Mouse (Mus musculus): ENCODE results near the gene Snx12. TPM values are rescaled to one million over a fixed set of nuclear protein-coding genes. Genes with fewer than 3 reads are reported as not detected.
"Not testable (repeated sequence)": the region's sequence is repeated elsewhere in the genome, so short reads cannot be mapped to it uniquely, and the experiment has no call there.

Gene Snx12
- polyA plus RNA-seq, 1 experiment from 2014 or later = 49.2 TPM

GRCm38 (mm10) chrX:101131001-101131400 lies 91.4 kb downstream of the Snx12 start:
- no peak overlapping the region for H3K9ac ChIP-seq
- H3K4me2 ChIP-seq = no peak overlapping the region
- no peaks in the 10 kb centered on the region for H3K27me3 ChIP-seq
- no peak overlapping the region for H3K27ac ChIP-seq
- no peaks in the 10 kb centered on the region for H3K36me3 ChIP-seq
- H3K9me3 ChIP-seq = no peaks in the 10 kb centered on the region
- H3K4me3 ChIP-seq = no peak overlapping the region
- H3K4me1 ChIP-seq = 0 out of 2 replicates have a peak, but pooled peaks cover 7% of the 10 kb centered on the region
- 28% methylated on average over 7 of the region's 7 CpGs for WGBS
- no peak for ATAC-seq (ENCODE audit: borderline replicate concordance, extremely low read depth, low FRiP score, low TSS enrichment)

GRCm38 (mm10) chrX:101128559-101128958 lies 93.8 kb downstream of the Snx12 start:
- no peaks in the 10 kb centered on the region for H3K27me3 ChIP-seq
- no peak overlapping the region for H3K27ac ChIP-seq
- no peaks in the 10 kb centered on the region for H3K9me3 ChIP-seq
- no peaks in the 10 kb centered on the region for H3K36me3 ChIP-seq
- no peak for ATAC-seq (ENCODE audit: borderline replicate concordance, extremely low read depth, low FRiP score, low TSS enrichment)
- H3K9ac ChIP-seq = no peak overlapping the region
- no peak overlapping the region for H3K4me3 ChIP-seq
- 0 out of 2 replicates have a peak, but pooled peaks cover 7% of the 10 kb centered on the region for H3K4me1 ChIP-seq
- WGBS = 68% methylated on average over 2 of the region's 2 CpGs
- no peak overlapping the region for H3K4me2 ChIP-seq

- no peak for ATAC-seq (ENCODE audit: borderline replicate concordance, extremely low read depth, low FRiP score, low TSS enrichment)
- WGBS = 25% methylated on average over 2 of the region's 2 CpGs
- H3K9ac ChIP-seq = no peak overlapping the region
- no peak overlapping the region for H3K4me3 ChIP-seq
- H3K27me3 ChIP-seq = no peaks in the 10 kb centered on the region
- no peak overlapping the region for H3K27ac ChIP-seq
- H3K4me1 ChIP-seq = 0 out of 2 replicates have a peak, but pooled peaks cover 7% of the 10 kb centered on the region
- H3K36me3 ChIP-seq = no peaks in the 10 kb centered on the region
- no peaks in the 10 kb centered on the region for H3K9me3 ChIP-seq
- no peak overlapping the region for H3K4me2 ChIP-seq
These were observed 95.4 kb downstream of the Snx12 start for GRCm38 (mm10) chrX:101126977-101127376.

GRCm38 (mm10) chrX:101126474-101126955 lies 95.8 kb downstream of the Snx12 start:
- H3K27me3 ChIP-seq = no peaks in the 10 kb centered on the region
- H3K9ac ChIP-seq = no peak overlapping the region
- no peak overlapping the region for H3K4me2 ChIP-seq
- no peaks in the 10 kb centered on the region for H3K9me3 ChIP-seq
- no peak overlapping the region for H3K27ac ChIP-seq
- 50% methylated on average over 7 of the region's 7 CpGs for WGBS
- H3K36me3 ChIP-seq = no peaks in the 10 kb centered on the region
- peak; percentile 42; the same call in 1 of the 2 replicates for ATAC-seq (ENCODE audit: borderline replicate concordance, extremely low read depth, low FRiP score, low TSS enrichment)
- 0 out of 2 replicates have a peak, but pooled peaks cover 7% of the 10 kb centered on the region for H3K4me1 ChIP-seq
- H3K4me3 ChIP-seq = no peak overlapping the region

DNA sequence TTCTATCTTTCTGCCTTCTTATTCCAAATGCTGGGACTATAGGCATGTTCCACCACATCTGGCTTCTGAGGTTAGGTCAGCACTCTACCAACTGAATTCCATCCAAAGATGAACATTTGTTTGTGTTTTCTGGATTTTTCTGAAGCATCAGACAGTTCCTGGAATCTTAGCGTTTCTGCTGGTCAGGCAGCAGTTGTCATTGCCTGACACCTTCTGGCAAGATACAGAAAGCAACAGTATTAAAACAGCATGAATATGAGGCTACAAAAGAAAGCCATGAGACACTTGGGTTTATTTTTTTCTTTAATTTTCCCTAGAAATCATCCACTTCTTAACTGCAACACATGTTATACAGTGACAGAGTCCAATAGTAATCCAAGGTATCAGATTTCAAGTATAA lies 101.8 kb downstream of the Snx12 start:
- H3K36me3 ChIP-seq = no peaks in the 10 kb centered on the region
- H3K4me2 ChIP-seq = no peak overlapping the region
- no peak overlapping the region for H3K27ac ChIP-seq
- no peak for ATAC-seq (ENCODE audit: borderline replicate concordance, extremely low read depth, low FRiP score, low TSS enrichment)
- WGBS = 22% methylated on average over 1 of the region's 1 CpGs
- no peaks in the 10 kb centered on the region for H3K27me3 ChIP-seq
- H3K9ac ChIP-seq = no peak overlapping the region
- no peak overlapping the region for H3K4me3 ChIP-seq
- no peaks in the 10 kb centered on the region for H3K4me1 ChIP-seq
- no peaks in the 10 kb centered on the region for H3K9me3 ChIP-seq

- no peak within 1 kb of the TSS for H3K9ac ChIP-seq
- no peaks in the 10 kb centered on the region for H3K4me1 ChIP-seq
- no peak for ATAC-seq (ENCODE audit: borderline replicate concordance, extremely low read depth, low FRiP score, low TSS enrichment)
- H3K36me3 ChIP-seq = no peaks in the 10 kb centered on the region
- WGBS = 32% methylated on average over 11 of the region's 11 CpGs
- H3K9me3 ChIP-seq = no peaks in the 10 kb centered on the region
- H3K4me2 ChIP-seq = peak within 1 kb of the TSS; percentile 49
- H3K27me3 ChIP-seq = peaks cover 13% of the 10 kb centered on the region
- no peak within 1 kb of the TSS for H3K27ac ChIP-seq
- H3K4me3 ChIP-seq = peak within 1 kb of the TSS; percentile 15; the same call in 1 of the 2 replicates
These were observed 136.4 kb downstream of the Snx12 start, which contains the start of gene Slc7a3 for GRCm38 (mm10) chrX:101085920-101086319. Gene Slc7a3 (minus strand): TSS chrX:101086020.

DNA sequence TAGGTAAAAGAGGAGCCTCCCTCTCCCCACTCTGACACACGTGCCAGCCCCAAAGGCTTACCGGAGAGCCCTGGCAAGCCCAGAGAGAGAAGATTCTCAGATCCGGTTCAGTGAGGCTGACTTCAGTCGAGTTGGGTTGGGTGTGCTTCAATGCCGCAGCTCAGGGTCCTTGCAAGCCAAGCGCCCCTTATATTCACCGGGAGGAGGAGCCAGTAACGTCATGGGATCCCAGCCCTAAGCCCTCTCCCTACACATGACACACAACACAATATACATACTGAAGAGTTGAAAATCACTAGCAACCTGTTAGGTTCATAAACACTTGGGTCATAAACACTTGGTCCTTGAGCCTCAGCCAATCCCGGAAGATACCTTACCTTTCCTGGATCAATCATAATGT lies 137.2 kb downstream of the Snx12 start:
- WGBS = 20% methylated on average over 9 of the region's 9 CpGs
- Histone ChIP-seq H3K4me3 (peak overlapping the region; percentile 15; the same call in 1 of the 2 replicates), H3K4me2 (peak overlapping the region; percentile 49), H3K27me3 (peaks cover 13% of the 10 kb centered on the region)
- not testable (repeated sequence) for H3K9me3 ChIP-seq; H3K36me3 ChIP-seq; H3K4me1 ChIP-seq; H3K27ac ChIP-seq; ATAC-seq (ENCODE audit: borderline replicate concordance, extremely low read depth, low FRiP score, low TSS enrichment); H3K9ac ChIP-seq

DNA sequence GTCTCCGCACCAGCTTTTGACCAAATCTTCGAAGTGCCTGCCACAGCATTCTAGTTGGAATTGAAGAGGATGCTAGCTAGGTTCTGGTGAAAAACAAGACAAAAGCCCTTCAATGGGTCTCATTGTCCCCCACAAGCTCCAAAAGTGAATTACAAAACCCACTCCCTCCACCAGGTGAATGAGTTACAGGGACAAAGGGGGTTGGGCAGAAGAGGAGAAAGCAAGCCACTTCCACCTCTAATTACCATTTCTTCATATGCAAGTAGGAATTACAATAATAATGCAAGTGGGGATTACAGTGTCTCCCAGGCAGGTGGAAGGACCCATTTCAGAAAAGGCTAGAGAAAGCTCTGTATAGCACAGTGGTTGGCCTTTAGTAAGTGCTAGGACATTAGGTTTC lies 138.2 kb downstream of the Snx12 start:
- Histone ChIP-seq H3K36me3 (no peaks in the 10 kb centered on the region), H3K9ac (no peak overlapping the region), H3K4me2 (no peak overlapping the region), H3K9me3 (no peaks in the 10 kb centered on the region), H3K27me3 (peaks cover 13% of the 10 kb centered on the region), H3K4me3 (no peak overlapping the region), H3K27ac (no peak overlapping the region), H3K4me1 (no peaks in the 10 kb centered on the region)
- no peak for ATAC-seq (ENCODE audit: borderline replicate concordance, extremely low read depth, low FRiP score, low TSS enrichment)
- 72% methylated on average over 2 of the region's 2 CpGs for WGBS

DNA sequence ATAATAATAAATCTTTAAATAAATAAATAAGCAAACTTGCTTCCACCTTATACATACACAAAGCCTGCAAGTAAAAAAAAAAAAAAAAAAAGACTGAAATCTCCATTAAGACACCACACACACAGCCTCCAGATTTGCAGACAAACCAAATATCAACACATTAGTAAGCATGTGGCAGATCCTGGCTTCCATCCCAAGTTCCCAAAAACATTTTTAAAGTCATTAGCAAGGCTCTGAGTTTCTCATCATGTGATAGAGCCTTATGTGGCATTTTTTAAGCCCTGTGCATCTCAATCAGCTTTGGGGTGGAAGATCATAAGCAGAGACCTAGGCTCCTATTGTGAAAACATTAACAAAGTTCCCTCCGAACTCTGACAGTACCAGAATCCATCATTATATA lies 157.1 kb downstream of the Snx12 start:
- Histone ChIP-seq H3K27me3 (no peaks in the 10 kb centered on the region), H3K9me3 (no peaks in the 10 kb centered on the region), H3K4me3 (no peak overlapping the region), H3K27ac (no peak overlapping the region), H3K9ac (no peak overlapping the region), H3K4me2 (no peak overlapping the region), H3K4me1 (no peaks in the 10 kb centered on the region), H3K36me3 (no peaks in the 10 kb centered on the region)
- WGBS = 59% methylated on average over 1 of the region's 1 CpGs
- ATAC-seq (ENCODE audit: borderline replicate concordance, extremely low read depth, low FRiP score, low TSS enrichment) = no peak

- no peak for ATAC-seq (ENCODE audit: borderline replicate concordance, extremely low read depth, low FRiP score, low TSS enrichment)
- Histone ChIP-seq H3K4me2 (no peak overlapping the region), H3K9ac (no peak overlapping the region), H3K27me3 (no peaks in the 10 kb centered on the region), H3K27ac (no peak overlapping the region), H3K4me3 (no peak overlapping the region), H3K9me3 (no peaks in the 10 kb centered on the region), H3K4me1 (no peaks in the 10 kb centered on the region), H3K36me3 (no peaks in the 10 kb centered on the region)
- 60% methylated on average over 2 of the region's 2 CpGs for WGBS
These were observed 158.9 kb downstream of the Snx12 start for GRCm38 (mm10) chrX:101063503-101063902.

GRCm38 (mm10) chrX:101059541-101059940 lies 162.8 kb downstream of the Snx12 start, which contains the start of gene Tex11:
Gene Tex11 (minus strand): TSS chrX:101059667.
- no peak within 1 kb of the TSS for H3K9ac ChIP-seq
- 86% methylated on average over 31 of the region's 31 CpGs for WGBS
- H3K4me2 ChIP-seq = no peak within 1 kb of the TSS
- H3K9me3 ChIP-seq = no peaks in the 10 kb centered on the region
- H3K27ac ChIP-seq = no peak within 1 kb of the TSS
- H3K4me1 ChIP-seq = no peaks in the 10 kb centered on the region
- H3K27me3 ChIP-seq = no peaks in the 10 kb centered on the region
- H3K36me3 ChIP-seq = no peaks in the 10 kb centered on the region
- H3K4me3 ChIP-seq = no peak within 1 kb of the TSS
- no peak for ATAC-seq (ENCODE audit: borderline replicate concordance, extremely low read depth, low FRiP score, low TSS enrichment)

Measured in lung, embryonic 15.5 days (tissue).